In genomic region chr4:131822583-131822982, GRCm38 (mm10) we compare ENCODE assay signal across 22 mouse cellular contexts. TPM values are rescaled to one million over a fixed set of nuclear protein-coding genes. Genes with fewer than 3 reads are reported as not detected.
A peak's percentile ranks its signal among the peaks of the same experiment; 100 is the strongest.
DNase-seq lines count a peak whose midpoint lies in the region; ATAC-seq and TF ChIP-seq lines count a peak whose summit lies in the region.
"Had no signal": no experiment of that assay in that cellular context is flagged by ENCODE, and none has a peak within 500 bp of the region (broad histone marks: within the 10 kb centered on the region; RNA-seq: fewer than 3 reads in every experiment).

No protein-coding gene starts in this region.

- no peak overlapping the region for H3K4me3 ChIP-seq in forebrain, embryonic 10.5 days
- no peak overlapping the region for H3K4me3 ChIP-seq in forebrain, embryonic 11.5 days (ENCODE audit: low read depth, low read length)
- no peak overlapping the region for H3K4me3 ChIP-seq in intestine, postnatal 0 days (ENCODE audit: low read depth, low read length)
- H3K4me3 ChIP-seq in liver, embryonic 16.5 days (ENCODE audit: low read depth, low read length), result no peak overlapping the region
- H3K4me3 ChIP-seq in heart, embryonic 12.5 days, result no peak overlapping the region
- H3K4me3 ChIP-seq in thymus, adult 2 months (ENCODE audit: control insufficient read depth, insufficient read depth, low read length), result no peak overlapping the region
- H3K4me3 ChIP-seq: embryonic facial prominence, embryonic 13.5 days; gastrocnemius, adult 2 months; heart, embryonic 13.5 days; hindbrain, embryonic 12.5 days had no signal

- no peak overlapping the region for H3K9ac ChIP-seq in forebrain, embryonic 11.5 days (ENCODE audit: low read length)
- H3K9ac ChIP-seq in intestine, postnatal 0 days (ENCODE audit: low read depth, low read length), result no peak overlapping the region
- peak overlapping the region; percentile 38 for H3K9ac ChIP-seq in liver, embryonic 16.5 days (ENCODE audit: low read depth, low read length)
- no peak overlapping the region for H3K9ac ChIP-seq in heart, embryonic 12.5 days
- H3K9ac ChIP-seq: embryonic facial prominence, embryonic 13.5 days; heart, embryonic 13.5 days; hindbrain, embryonic 12.5 days had no signal

- H3K4me1 ChIP-seq in forebrain, embryonic 10.5 days, result peaks cover 58% of the 10 kb centered on the region
- H3K4me1 ChIP-seq in forebrain, embryonic 11.5 days (replicated peaks; ENCODE audit: control insufficient read depth, insufficient read depth, low read length), result peaks cover 18% of the 10 kb centered on the region; the same call in 1 of the 2 replicates
- H3K4me1 ChIP-seq in intestine, postnatal 0 days (replicated peaks; ENCODE audit: control insufficient read depth, insufficient read depth, low read length), result no peaks in the 10 kb centered on the region
- peaks cover 16% of the 10 kb centered on the region for H3K4me1 ChIP-seq in liver, embryonic 16.5 days (ENCODE audit: control insufficient read depth, low read depth, low read length)
- peaks cover 4% of the 10 kb centered on the region for H3K4me1 ChIP-seq in heart, embryonic 12.5 days (replicated peaks)
- no peaks in the 10 kb centered on the region for H3K4me1 ChIP-seq in thymus, adult 2 months (replicated peaks; ENCODE audit: control insufficient read depth, insufficient read depth, low read length)

- peaks cover 17% of the 10 kb centered on the region for H3K27me3 ChIP-seq in forebrain, embryonic 10.5 days (ENCODE audit: poor library complexity, severe bottlenecking)
- no peaks in the 10 kb centered on the region for H3K27me3 ChIP-seq in forebrain, embryonic 11.5 days (ENCODE audit: control insufficient read depth, insufficient read depth, low read length)
- no peaks in the 10 kb centered on the region; the same call in 1 of the 2 replicates for H3K27me3 ChIP-seq in intestine, postnatal 0 days (replicated peaks; ENCODE audit: control insufficient read depth, insufficient read depth, low read length)
- H3K27me3 ChIP-seq in liver, embryonic 16.5 days (ENCODE audit: control insufficient read depth, insufficient read depth, low read depth, low read length), result no peaks in the 10 kb centered on the region
- H3K27me3 ChIP-seq in heart, embryonic 12.5 days (replicated peaks), result peaks cover 43% of the 10 kb centered on the region
- no peaks in the 10 kb centered on the region for H3K27me3 ChIP-seq in thymus, adult 2 months (ENCODE audit: control insufficient read depth, insufficient read depth, low read length)
- H3K27me3 ChIP-seq: embryonic facial prominence, embryonic 13.5 days had no signal

- TF ChIP-seq POLR2A in thymus, adult 2 months (IDR thresholded peaks at IDR 0.05; ENCODE audit: control insufficient read depth, extremely low read depth, insufficient read depth, low read length, poor library complexity), result no peak

- 0 out of 2 replicates have a peak overlapping the region, but pooled peaks have one; percentile 71 for H3K27ac ChIP-seq in forebrain, embryonic 10.5 days
- no peak overlapping the region for H3K27ac ChIP-seq in forebrain, embryonic 11.5 days (ENCODE audit: low read depth, low read length)
- no peak overlapping the region for H3K27ac ChIP-seq in intestine, postnatal 0 days (ENCODE audit: low read depth, low read length)
- no peak overlapping the region; the same call in 1 of the 2 replicates for H3K27ac ChIP-seq in liver, embryonic 16.5 days (ENCODE audit: low read length)
- no peak overlapping the region for H3K27ac ChIP-seq in heart, embryonic 12.5 days (ENCODE audit: poor library complexity, severe bottlenecking)
- H3K27ac ChIP-seq in thymus, adult 2 months (ENCODE audit: control insufficient read depth, insufficient read depth, low read length), result no peak overlapping the region
- H3K27ac ChIP-seq: gastrocnemius, adult 2 months; heart, embryonic 13.5 days; hindbrain, embryonic 12.5 days had no signal

- TF ChIP-seq CTCF in intestine, postnatal 0 days (IDR thresholded peaks at IDR 0.05; ENCODE audit: low read depth), result no peak
- TF ChIP-seq CTCF in thymus, adult 2 months (IDR thresholded peaks at IDR 0.05; ENCODE audit: borderline replicate concordance, control insufficient read depth, extremely low read depth, insufficient read depth, low read length, poor library complexity), result no peak

- no peak for DNase-seq in forebrain, embryonic 10.5 days (ENCODE audit: extremely low spot score, low spot score)
- no peak for DNase-seq in forebrain, embryonic 11.5 days (ENCODE audit: low spot score)
- no peak for DNase-seq in cerebellum, postnatal 14 days
- no peak for DNase-seq in thymus, adult 2 months
- DNase-seq: adrenal gland, adult 8-10 months; adrenal gland, postnatal 36 days; B cell, adult 2 months; cerebellum, adult 2 months; cerebellum, postnatal 10 days; gastrocnemius, adult 2 months; gastrocnemius, postnatal 25 days; heart, postnatal 36 days had no signal

- H3K36me3 ChIP-seq in forebrain, embryonic 10.5 days (replicated peaks), result peaks cover 43% of the 10 kb centered on the region
- no peaks in the 10 kb centered on the region for H3K36me3 ChIP-seq in forebrain, embryonic 11.5 days (ENCODE audit: control insufficient read depth, insufficient read depth, low read length)
- no peaks in the 10 kb centered on the region for H3K36me3 ChIP-seq in intestine, postnatal 0 days (ENCODE audit: control insufficient read depth, insufficient read depth)
- no peaks in the 10 kb centered on the region for H3K36me3 ChIP-seq in liver, embryonic 16.5 days (ENCODE audit: control insufficient read depth, insufficient read depth)
- no peaks in the 10 kb centered on the region for H3K36me3 ChIP-seq in heart, embryonic 12.5 days
- no peaks in the 10 kb centered on the region for H3K36me3 ChIP-seq in thymus, adult 2 months (ENCODE audit: control insufficient read depth, insufficient read depth, low read length)
- H3K36me3 ChIP-seq: heart, embryonic 13.5 days; hindbrain, embryonic 12.5 days had no signal

- H3K4me2 ChIP-seq in forebrain, embryonic 11.5 days (ENCODE audit: low read depth, low read length, severe bottlenecking), result no peak overlapping the region
- no peak overlapping the region for H3K4me2 ChIP-seq in intestine, postnatal 0 days (replicated peaks; ENCODE audit: low read depth)
- peak overlapping the region; percentile 8; the same call in 1 of the 2 replicates for H3K4me2 ChIP-seq in liver, embryonic 16.5 days (ENCODE audit: low read depth, low read length)
- no peak overlapping the region for H3K4me2 ChIP-seq in heart, embryonic 12.5 days
- H3K4me2 ChIP-seq: embryonic facial prominence, embryonic 13.5 days; heart, embryonic 13.5 days; hindbrain, embryonic 12.5 days had no signal

- H3K9me3 ChIP-seq in forebrain, embryonic 10.5 days, result no peaks in the 10 kb centered on the region
- H3K9me3 ChIP-seq in forebrain, embryonic 11.5 days (ENCODE audit: control insufficient read depth, low read length), result no peaks in the 10 kb centered on the region
- H3K9me3 ChIP-seq in intestine, postnatal 0 days (ENCODE audit: control insufficient read depth), result no peaks in the 10 kb centered on the region
- no peaks in the 10 kb centered on the region for H3K9me3 ChIP-seq in liver, embryonic 16.5 days (replicated peaks; ENCODE audit: control insufficient read depth, low read length)
- H3K9me3 ChIP-seq in heart, embryonic 12.5 days (replicated peaks), result no peaks in the 10 kb centered on the region; the same call in 1 of the 2 replicates
- H3K9me3 ChIP-seq: embryonic facial prominence, embryonic 13.5 days; G1E; heart, embryonic 13.5 days; hindbrain, embryonic 12.5 days had no signal

- no peak for ATAC-seq in forebrain, embryonic 11.5 days (replicated peaks; ENCODE audit: low FRiP score)
- peak; percentile 68 for ATAC-seq in intestine, postnatal 0 days
- ATAC-seq in liver, embryonic 16.5 days (ENCODE audit: low read depth), result peak; percentile 64
- no peak for ATAC-seq in heart, embryonic 12.5 days (ENCODE audit: insufficient number of reproducible peaks, low FRiP score)
- ATAC-seq: CD4-positive, CD25-positive, alpha-beta regulatory T cell, adult 4 months; forebrain, embryonic 14.5 days; hindbrain, embryonic 16.5 days had no signal

- WGBS in forebrain, embryonic 10.5 days, result 92% methylated on average over 3 of the region's 3 CpGs
- WGBS in forebrain, embryonic 11.5 days, result 91% methylated on average over 3 of the region's 3 CpGs
- WGBS in intestine, postnatal 0 days, result 31% methylated on average over 3 of the region's 3 CpGs
- 57% methylated on average over 3 of the region's 3 CpGs for WGBS in liver, embryonic 16.5 days (ENCODE audit: insufficient replicate concordance)
- 70% methylated on average over 3 of the region's 3 CpGs for WGBS in heart, embryonic 12.5 days
- WGBS in thymus, adult 2 months, result 90% methylated on average over 3 of the region's 3 CpGs

RNA-seq across cellular contexts. Expression of gene Ptpru, which starts 15.5 kb away (rescaled TPM):
- 26.5 and 27.0 TPM in 2 replicates for polyA plus RNA-seq in forebrain, embryonic 10.5 days (2016; fragmentation: Nextera tagmentation; extraction: Ambion mirVana)
- polyA plus RNA-seq in forebrain, embryonic 11.5 days (2014; fragmentation: Nextera tagmentation; extraction: Ambion mirVana), result 40.7 and 44.3 TPM in 2 replicates
- 2.3 TPM in 2 replicates for polyA plus RNA-seq in intestine, postnatal 0 days (2015; fragmentation: Nextera tagmentation; extraction: Ambion mirVana)
- 3.4 and 5.0 TPM in 2 replicates for polyA plus RNA-seq in liver, embryonic 16.5 days (2015; fragmentation: Nextera tagmentation; extraction: Ambion mirVana)
- 1.8 and 2.5 TPM in 2 replicates for polyA plus RNA-seq in heart, embryonic 12.5 days (2016; fragmentation: Nextera tagmentation; extraction: Ambion mirVana)
- 1.4 and 1.6 TPM in 2 replicates for polyA plus RNA-seq in thymus, adult 2 months (2012; rRNA removed)
- polyA plus RNA-seq: CD4-positive, CD25-positive, alpha-beta regulatory T cell, adult 4 months had no signal

RNA-seq across cellular contexts. Expression of gene Mecr, which starts 20.7 kb away (rescaled TPM):
- 57.6 and 60.2 TPM in 2 replicates for polyA plus RNA-seq in forebrain, embryonic 10.5 days (2016; fragmentation: Nextera tagmentation; extraction: Ambion mirVana)
- polyA plus RNA-seq in forebrain, embryonic 11.5 days (2014; fragmentation: Nextera tagmentation; extraction: Ambion mirVana), result 50.1 and 51.7 TPM in 2 replicates
- polyA plus RNA-seq in intestine, postnatal 0 days (2015; fragmentation: Nextera tagmentation; extraction: Ambion mirVana), result 27.3 and 27.6 TPM in 2 replicates
- 32.8 and 33.0 TPM in 2 replicates for polyA plus RNA-seq in liver, embryonic 16.5 days (2015; fragmentation: Nextera tagmentation; extraction: Ambion mirVana)
- 33.9 and 35.7 TPM in 2 replicates for polyA plus RNA-seq in heart, embryonic 12.5 days (2016; fragmentation: Nextera tagmentation; extraction: Ambion mirVana)
- polyA plus RNA-seq in thymus, adult 2 months (2012; rRNA removed), result 26.4 and 29.9 TPM in 2 replicates

RNA-seq across cellular contexts. Expression of gene Srsf4, which starts 50.8 kb away (rescaled TPM):
- polyA plus RNA-seq in forebrain, embryonic 10.5 days (2016; fragmentation: Nextera tagmentation; extraction: Ambion mirVana), result 152 and 155 TPM in 2 replicates
- polyA plus RNA-seq in forebrain, embryonic 11.5 days (2014; fragmentation: Nextera tagmentation; extraction: Ambion mirVana), result 191 TPM in 2 replicates
- polyA plus RNA-seq in intestine, postnatal 0 days (2015; fragmentation: Nextera tagmentation; extraction: Ambion mirVana), result 36.2 and 38.3 TPM in 2 replicates
- polyA plus RNA-seq in liver, embryonic 16.5 days (2015; fragmentation: Nextera tagmentation; extraction: Ambion mirVana), result 51.2 and 51.9 TPM in 2 replicates
- 86.1 and 87.1 TPM in 2 replicates for polyA plus RNA-seq in heart, embryonic 12.5 days (2016; fragmentation: Nextera tagmentation; extraction: Ambion mirVana)
- 76.8 and 90.4 TPM in 2 replicates for polyA plus RNA-seq in thymus, adult 2 months (2012; rRNA removed)

Comparison
In these comparisons a context has a peak if more than half of its experiments do, and no peak if none do; other contexts are left out.
1. ATAC-seq: peak in intestine, postnatal 0 days (single experiment) and liver, embryonic 16.5 days (single experiment); none in forebrain, embryonic 11.5 days (single experiment) and heart, embryonic 12.5 days (single experiment).